Mouse (Mus musculus): ENCODE data around the gene Olfr855.
A peak's percentile ranks its signal among the peaks of the same experiment; 100 is the strongest.

The Olfr855 gene

DNA sequence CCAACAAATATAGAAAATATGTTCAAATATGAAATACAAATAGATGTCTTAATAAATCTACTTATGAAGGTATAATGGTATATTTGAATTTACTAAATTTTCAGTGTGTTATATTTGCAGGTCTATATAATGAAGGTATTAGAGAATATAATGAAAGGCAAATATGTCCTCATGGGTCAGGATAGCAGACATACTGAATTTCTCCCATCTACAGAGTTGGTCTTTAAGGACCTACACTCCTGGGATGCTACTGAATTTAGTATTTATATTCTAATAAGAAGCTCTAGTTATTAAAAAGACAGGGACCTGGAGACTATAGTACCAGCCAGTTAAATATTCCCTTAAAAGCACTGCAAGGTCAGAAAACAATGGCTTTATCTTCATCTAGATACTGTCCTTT, at the start of gene Olfr855:
Gene Olfr855 (plus strand): TSS at position 301 of the 400 bp plus-strand sequence.
- DNase-seq (ENCODE audit: low spot score) = no peak

DNA sequence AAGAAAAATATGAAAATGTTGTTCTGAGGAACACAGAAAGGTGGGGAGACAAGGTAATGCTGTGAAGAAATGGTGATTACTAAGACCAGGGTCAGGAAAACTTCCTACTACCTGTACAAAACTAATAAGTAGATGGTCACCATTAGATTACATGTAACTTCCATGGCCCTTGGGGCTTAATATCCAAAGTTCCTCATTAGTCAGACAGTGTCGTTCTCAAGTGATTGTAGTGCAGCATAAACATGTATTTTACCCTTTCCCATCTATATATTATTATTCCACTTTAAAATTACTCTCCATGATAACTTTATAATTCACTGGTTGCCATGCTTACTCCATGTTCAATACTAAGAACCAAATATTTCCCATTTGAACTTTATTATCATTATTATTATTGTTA, 41.4 kb upstream of the Olfr855 start, which contains the start of gene Olfr853:
Gene Olfr853 (minus strand): TSS at position 101 of the 400 bp plus-strand sequence.
- DNase-seq (ENCODE audit: low spot score) = no peak

DNA sequence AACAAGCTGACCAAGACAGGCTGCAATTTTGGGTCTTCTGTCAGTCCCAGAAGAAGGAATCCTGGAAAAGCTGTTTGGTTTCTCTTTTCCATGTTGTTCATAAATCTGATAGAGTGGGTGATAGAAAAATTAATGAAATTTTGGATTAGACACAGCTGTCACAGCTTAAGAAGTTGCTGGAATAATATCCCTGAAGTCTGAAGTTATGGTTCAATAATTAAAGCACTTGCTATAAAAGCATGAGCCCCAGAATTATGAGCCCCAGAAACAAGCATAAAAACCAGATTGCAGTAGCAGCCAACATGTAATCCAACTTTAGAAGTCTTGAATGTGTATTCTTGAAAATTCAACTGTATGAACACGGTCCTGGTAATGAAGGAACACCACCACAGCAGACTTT, 15.1 kb upstream of the Olfr855 start, which contains the start of gene Olfr854:
Gene Olfr854 (minus strand): TSS at position 101 of the 400 bp plus-strand sequence.
- no peak for DNase-seq (ENCODE audit: low spot score)

DNA sequence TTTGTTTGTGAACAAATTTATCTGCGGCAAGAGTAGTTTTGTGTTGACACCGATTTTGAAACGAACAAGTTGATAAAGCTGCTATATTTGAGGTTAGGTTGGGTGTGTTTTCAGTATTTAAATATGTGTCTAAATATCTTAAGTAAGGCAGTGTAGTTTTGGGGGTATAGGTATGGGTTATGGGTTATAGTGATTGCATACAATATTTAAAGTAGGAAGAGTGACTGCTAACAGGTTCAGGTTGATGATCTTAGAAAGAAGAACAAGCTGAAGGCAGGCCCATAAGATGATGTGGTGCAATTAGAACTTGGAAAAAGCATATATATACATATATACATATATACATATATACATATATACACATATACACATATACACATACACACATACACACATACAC, 38.9 kb downstream of the Olfr855 start:
- no peak for DNase-seq (ENCODE audit: low spot score)

DNA sequence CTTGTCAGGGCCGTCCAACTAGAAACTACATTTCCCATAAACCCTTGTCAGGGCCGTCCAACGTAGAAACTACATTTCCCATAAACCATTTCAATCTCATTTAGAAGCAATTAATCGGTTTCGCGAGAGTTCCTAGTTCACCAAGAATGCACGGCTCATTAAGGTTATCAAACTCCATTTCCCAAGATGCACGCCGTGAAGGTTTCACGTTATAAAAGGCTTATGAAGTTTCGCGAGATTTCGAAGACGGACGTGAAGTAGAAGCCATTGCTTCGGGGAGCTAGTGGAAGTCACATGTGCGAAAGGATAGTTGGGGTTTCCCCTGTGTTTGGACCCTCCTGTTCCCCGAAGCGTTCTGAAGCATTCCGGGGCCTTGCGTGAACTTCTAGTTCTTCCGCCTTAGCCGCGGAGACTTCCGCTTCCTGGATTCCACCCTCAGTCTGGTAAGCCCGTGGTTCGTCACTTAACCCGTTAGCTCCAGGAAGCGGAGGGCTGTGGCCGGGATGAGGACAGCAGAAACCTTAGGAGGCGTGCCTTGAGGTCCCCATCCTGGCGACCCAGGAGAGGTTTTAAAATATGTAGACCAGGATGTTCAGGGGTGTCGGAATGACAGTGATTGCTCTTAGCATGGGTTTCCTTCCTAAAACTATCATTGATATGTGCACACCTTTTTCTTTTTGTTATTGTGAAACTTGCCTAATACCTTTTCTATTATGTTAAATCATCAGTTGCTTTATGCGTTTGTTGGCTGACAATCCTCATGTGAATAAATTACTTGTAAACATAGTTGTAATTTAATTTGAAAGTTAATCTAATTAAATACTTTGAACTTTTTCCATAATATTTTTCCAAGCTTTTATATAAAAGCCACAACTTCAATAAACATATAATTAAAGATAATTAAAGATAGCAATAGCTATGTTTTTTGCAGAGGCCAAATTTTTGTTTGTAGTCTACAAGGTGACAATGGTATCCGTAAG, 39.7 kb downstream of the Olfr855 start, which contains the start of gene Zfp317:
Gene Zfp317 (plus strand): TSS at position 260 of the 980 bp plus-strand sequence.
- peak; percentile 56 for DNase-seq (ENCODE audit: low spot score)

DNA sequence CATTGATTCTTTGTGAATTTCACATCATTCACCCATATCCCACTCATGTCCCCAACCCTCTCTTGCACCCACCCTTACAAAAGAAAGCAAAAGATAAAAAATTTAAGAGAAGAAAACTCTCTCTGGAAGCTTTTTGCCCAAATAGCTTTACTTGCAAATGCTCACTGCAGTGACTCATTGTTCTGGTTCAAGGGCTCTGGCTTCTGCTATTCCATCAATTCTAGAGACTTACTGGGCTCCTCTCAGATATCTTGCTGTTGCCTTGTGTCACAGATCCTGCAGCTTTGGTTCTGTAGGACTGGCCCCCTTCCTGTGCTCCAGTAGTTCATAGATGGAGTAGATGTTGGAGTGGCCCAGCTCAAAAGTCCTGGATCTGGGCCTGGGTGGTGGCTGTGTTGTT, 47.2 kb downstream of the Olfr855 start:
- no peak for DNase-seq (ENCODE audit: low spot score)
